Mouse (Mus musculus): ENCODE results near the gene Hoxa10.

DNA sequence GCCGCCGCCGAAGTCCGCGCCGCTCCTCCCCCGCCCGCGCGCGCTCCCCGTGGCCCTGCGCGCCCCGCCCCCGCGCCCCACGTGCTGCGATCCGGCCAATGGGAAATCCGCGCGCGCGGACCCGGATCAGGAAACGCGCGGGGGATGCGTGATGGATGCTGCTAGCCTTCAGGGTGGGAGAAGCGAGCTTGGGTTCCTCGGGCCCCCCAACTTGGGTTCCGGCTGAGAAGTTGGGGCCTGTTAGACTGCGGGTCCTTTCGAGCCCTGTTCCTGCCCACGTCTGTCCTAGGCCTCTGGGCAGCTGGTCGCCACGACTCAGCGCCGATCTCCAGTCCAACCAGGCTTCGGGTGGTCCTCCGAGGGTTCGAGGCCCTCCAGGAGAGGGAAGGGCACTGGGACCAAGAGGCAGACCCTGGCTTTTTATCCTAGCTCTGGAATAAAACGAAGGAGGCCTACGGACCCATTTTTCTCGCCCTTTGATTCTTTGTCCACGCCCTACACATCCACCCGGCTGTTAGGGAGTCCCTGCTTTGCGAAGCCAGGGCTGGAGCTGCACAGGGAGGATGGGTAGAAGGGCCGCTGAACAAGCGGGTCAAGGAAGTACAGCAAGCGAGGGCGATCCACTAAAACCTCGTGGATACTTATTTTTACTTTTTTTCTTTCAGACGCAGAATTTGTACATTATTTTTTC is 48.6 kb downstream of the Hoxa10 start:
- no peak for TF ChIP-seq CTCF (IDR thresholded peaks at IDR 0.05; ENCODE audit: low read depth, low read length)
- peak; percentile 35; the same call in 1 of the 2 replicates for TF ChIP-seq POLR2A (IDR thresholded peaks at IDR 0.05; ENCODE audit: extremely low read depth, insufficient read depth, low read length)
